Mouse (Mus musculus): Measurements from ENCODE around the gene Taar6.

DNA sequence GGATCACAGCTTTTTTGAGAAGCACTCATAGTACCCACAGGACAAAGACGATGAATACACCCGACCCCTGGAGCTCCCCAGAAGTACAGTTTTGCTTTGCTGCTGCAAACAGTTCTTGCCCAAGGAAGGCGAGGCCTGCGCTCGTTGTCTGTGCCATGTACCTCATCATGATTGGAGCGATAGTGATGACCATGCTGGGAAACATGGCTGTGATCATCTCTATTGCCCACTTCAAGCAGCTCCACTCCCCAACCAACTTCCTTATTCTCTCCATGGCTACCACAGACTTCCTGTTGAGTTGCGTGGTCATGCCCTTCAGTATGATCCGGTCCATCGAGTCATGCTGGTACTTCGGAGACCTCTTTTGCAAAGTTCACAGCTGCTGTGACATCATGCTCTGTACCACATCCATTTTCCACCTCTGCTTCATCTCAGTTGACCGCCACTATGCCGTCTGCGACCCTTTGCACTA is 25.0 kb downstream of the Taar6 start, which contains the start of gene Taar4:
- no peak for TF ChIP-seq CTCF (IDR thresholded peaks at IDR 0.05)
- no peak for TF ChIP-seq EP300 (IDR thresholded peaks at IDR 0.05)
